Mouse (Mus musculus) mouse embryonic stem cell (cell line): ENCODE measurements around the gene Ppfia2.

Source experiments
- in situ Hi-C, 2 experiments: fragments of 300-500 bp; cut with MboI; formaldehyde crosslinking; loops; 1 replicate in 1 of 2; 3 replicates in 1 of 2; pipeline ENCODE4 v1.14.3; 2019 to 2020; ENCODE audit warnings: low sequenced_read_pairs in 2 of 2, low pct_unique_long_range_greater_than_20kb in 1 of 2, mixed read lengths in 1 of 2; ENCODE audit not compliant: unreplicated experiment in 1 of 2

Ppfia2 gene

GRCm38 (mm10) chr10:106632171-106632935 is 162.2 kb downstream of the Ppfia2 start:
- in situ Hi-C loops: no loop called here

GRCm38 (mm10) chr10:106633898-106634297 is 163.8 kb downstream of the Ppfia2 start:
- in situ Hi-C loops: no loop called here

GRCm38 (mm10) chr10:106652276-106652675 is 182.1 kb downstream of the Ppfia2 start:
- in situ Hi-C loops: no loop called here

GRCm38 (mm10) chr10:106665221-106665620 is 195.1 kb downstream of the Ppfia2 start:
- in situ Hi-C loops: no loop called here

GRCm38 (mm10) chr10:106670170-106670569 is 200.0 kb downstream of the Ppfia2 start:
- in situ Hi-C loops: no loop called here

- in situ Hi-C loops: no loop called here
Observed at GRCm38 (mm10) chr10:106681395-106681794, 211.3 kb downstream of the Ppfia2 start.

GRCm38 (mm10) chr10:106685519-106685918 is 215.4 kb downstream of the Ppfia2 start:
- in situ Hi-C loops: no loop called here

GRCm38 (mm10) chr10:106719936-106720335 is 249.8 kb downstream of the Ppfia2 start:
- in situ Hi-C loops: no loop called here

- in situ Hi-C loops: no loop called here
Observed at GRCm38 (mm10) chr10:106732265-106732664, 262.1 kb downstream of the Ppfia2 start.

- in situ Hi-C loops: no loop called here
Observed at GRCm38 (mm10) chr10:106736230-106737063, 266.3 kb downstream of the Ppfia2 start.

- in situ Hi-C loops: no loop called here
Observed at GRCm38 (mm10) chr10:106738190-106738589, 268.1 kb downstream of the Ppfia2 start.

GRCm38 (mm10) chr10:106744966-106745365 is 274.8 kb downstream of the Ppfia2 start:
- in situ Hi-C loops: no loop called here

- in situ Hi-C loops: no loop called here
Observed at GRCm38 (mm10) chr10:106761061-106761460, 290.9 kb downstream of the Ppfia2 start.

- in situ Hi-C loops: no loop called here
Observed at GRCm38 (mm10) chr10:106763785-106764184, 293.6 kb downstream of the Ppfia2 start.

GRCm38 (mm10) chr10:106775571-106775970 is 305.4 kb downstream of the Ppfia2 start:
- in situ Hi-C loops: no loop called here

GRCm38 (mm10) chr10:106815447-106815846 is 345.3 kb downstream of the Ppfia2 start:
- in situ Hi-C loops: no loop called here

GRCm38 (mm10) chr10:106818381-106818780 is 348.2 kb downstream of the Ppfia2 start:
- in situ Hi-C loops: no loop called here

- in situ Hi-C loops: no loop called here
Observed at GRCm38 (mm10) chr10:106824215-106824614, 354.1 kb downstream of the Ppfia2 start.

GRCm38 (mm10) chr10:106838476-106838875 is 368.3 kb downstream of the Ppfia2 start:
- in situ Hi-C loops: no loop called here

- in situ Hi-C loops: no loop called here
Observed at GRCm38 (mm10) chr10:106858106-106858505, 388.0 kb downstream of the Ppfia2 start.
